Mouse (Mus musculus): ENCODE measurements around the gene Cox6b1.
A peak's percentile ranks its signal among the peaks of the same experiment; 100 is the strongest.

Cox6b1 gene

GRCm38 (mm10) chr7:30585170-30585569 lies 40.8 kb downstream of the Cox6b1 start:
- DNase-seq, result no peak

- DNase-seq, result no peak
These were observed 41.6 kb downstream of the Cox6b1 start for GRCm38 (mm10) chr7:30584339-30584738.

DNA sequence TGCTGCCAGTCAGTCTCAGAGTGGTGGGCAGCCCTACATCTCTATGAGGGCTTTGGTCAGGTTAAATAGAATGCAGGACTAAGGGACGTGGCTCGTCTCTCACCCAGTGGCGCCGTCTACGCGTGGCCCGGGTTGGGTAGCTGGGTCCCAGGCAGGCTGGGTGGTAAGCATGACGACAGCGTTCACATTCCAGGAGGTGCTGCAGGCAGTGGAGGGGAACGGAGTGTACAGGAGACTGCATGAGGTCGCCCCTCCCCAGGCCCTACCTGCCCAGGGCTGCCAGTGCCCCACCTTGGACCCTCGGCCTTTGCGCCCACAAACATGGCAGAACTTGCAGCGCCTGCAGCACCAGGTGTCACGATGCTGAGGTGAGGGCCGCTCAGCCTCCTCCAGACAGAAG lies 44.4 kb downstream of the Cox6b1 start:
- DNase-seq, result no peak

- no peak for DNase-seq
These were observed 46.0 kb downstream of the Cox6b1 start for GRCm38 (mm10) chr7:30579950-30580349.

DNA sequence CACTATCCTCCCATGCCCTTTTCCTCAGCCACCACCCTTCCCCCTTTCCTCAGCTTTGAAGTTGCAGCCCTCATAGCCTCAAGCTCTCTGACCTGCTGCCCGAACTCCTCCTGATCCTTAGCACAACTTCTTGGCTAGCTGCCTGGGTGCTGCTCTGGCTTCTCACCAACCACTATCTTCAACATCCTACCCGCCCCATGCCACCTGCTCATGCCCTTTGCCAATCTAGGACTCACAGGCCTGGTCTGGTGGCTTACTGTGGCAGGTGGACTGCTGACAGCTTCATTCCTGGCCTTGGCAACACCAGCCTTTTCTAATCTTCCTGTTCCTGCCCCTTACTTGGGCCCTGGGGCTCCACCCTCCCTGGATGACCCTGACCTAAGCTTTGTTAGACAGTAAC lies 53.0 kb downstream of the Cox6b1 start:
- DNase-seq, result peak; percentile 56

- DNase-seq, result no peak
These were observed 53.6 kb downstream of the Cox6b1 start for GRCm38 (mm10) chr7:30572389-30572788.

GRCm38 (mm10) chr7:30567555-30567954 lies 58.4 kb downstream of the Cox6b1 start:
- DNase-seq, result no peak
